Mouse (Mus musculus) brain, embryonic 18.5 days (tissue): ENCODE results near the gene Mia.

Experiments used
- DNase-seq: peaks from one replicate; pipeline ENCODE4 v3.0.0-alpha.2; 2012; ENCODE audit warnings: low read depth, low spot score

Mia gene

GRCm38 (mm10) chr7:27180837-27181695, at the start of gene Mia, which contains the start of gene Gm21983:
Mia (minus strand) TSS chr7:27181157.
Gm21983 (minus strand) TSS chr7:27181086.
- no peak for DNase-seq

- DNase-seq: no peak
Observed at GRCm38 (mm10) chr7:27228865-27229264, 47.9 kb upstream of the Mia start.

GRCm38 (mm10) chr7:27228281-27228821, 47.4 kb upstream of the Mia start, which contains the start of gene Itpkc:
Itpkc (minus strand) TSS chr7:27228661.
- DNase-seq: peak; percentile 82

DNA sequence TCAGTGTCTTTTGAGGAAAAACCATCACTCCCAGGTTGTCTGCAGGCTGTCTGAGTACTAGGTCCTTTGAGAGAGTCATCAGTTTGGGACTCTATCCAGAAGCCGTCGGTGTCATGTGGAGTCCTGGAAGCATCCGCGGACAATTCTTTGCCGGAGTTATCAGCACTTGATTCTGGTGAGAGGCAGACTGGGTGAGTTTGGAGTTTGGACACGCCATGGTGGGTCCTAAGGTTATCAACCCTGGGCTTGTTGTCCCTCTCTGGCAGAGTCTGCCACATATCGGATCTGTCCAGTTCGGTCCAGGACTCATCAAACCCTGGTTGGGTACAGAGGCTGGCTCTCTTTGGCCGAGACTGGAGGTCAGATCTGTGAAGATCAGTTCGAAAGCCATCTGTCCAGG, 46.7 kb upstream of the Mia start:
- DNase-seq: no peak

DNA sequence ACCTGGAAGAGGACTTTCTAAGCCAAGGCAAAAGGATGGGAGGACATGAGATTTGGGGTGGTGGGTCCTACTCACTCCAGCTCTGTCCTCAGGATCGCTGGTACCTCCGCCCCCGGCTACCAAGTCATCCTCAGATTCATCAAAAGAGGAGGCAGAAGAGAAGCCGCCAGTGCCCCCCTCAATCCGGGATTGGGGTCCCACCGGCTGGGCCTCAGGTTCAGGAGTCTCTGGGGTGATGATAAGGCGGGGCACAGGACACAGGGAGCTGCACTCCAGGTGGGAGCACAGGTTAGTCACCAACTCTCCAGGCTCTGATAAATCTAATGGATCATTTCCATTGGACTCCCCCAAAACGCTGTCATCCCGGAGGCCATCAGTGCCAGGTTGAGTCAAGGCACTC, 46.3 kb upstream of the Mia start:
- no peak for DNase-seq

GRCm38 (mm10) chr7:27224877-27225575, 44.1 kb upstream of the Mia start:
- DNase-seq: no peak

- DNase-seq: no peak
Observed at GRCm38 (mm10) chr7:27222538-27222937, 41.6 kb upstream of the Mia start.

DNA sequence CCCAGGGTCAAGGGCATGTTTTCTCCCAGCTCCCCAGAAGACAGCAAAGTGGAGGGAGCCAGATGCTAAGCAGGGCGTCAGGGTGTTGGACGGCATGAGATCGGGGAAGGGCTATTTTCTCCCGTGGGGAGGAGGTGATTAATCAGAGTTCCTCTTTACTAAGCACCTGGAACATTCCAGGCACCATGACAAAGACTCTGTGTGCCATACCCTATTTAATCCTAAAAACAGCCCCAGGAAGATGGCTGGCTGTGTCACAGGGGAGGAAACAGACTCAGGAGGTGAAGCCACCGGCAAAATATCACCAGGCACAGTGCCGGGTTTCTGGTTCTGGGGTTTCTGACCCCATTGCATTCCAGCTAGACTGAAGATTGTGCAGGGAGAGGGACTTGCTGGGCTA, 41.0 kb upstream of the Mia start:
- no peak for DNase-seq

GRCm38 (mm10) chr7:27219937-27220336, 39.0 kb upstream of the Mia start:
- no peak for DNase-seq

DNA sequence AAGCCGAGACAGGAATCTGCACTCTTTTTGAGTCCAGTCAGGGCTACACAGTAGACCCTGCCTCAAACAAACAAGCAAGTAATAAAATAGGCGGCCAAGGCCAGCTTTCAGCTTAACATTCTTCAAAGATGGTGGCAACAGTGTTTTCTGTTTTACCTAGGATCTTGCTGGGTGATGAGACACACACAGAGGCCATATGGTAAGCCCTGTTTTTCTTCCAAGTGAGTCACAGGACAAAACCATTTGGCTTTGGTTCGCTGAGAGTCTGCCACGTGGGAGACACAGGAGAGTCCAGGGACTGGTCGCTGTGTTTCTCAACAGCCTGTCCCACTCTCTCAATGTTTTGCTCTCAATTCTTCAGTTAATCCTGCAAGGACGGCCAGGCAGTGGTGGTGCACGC, 37.6 kb upstream of the Mia start:
- DNase-seq: no peak

DNA sequence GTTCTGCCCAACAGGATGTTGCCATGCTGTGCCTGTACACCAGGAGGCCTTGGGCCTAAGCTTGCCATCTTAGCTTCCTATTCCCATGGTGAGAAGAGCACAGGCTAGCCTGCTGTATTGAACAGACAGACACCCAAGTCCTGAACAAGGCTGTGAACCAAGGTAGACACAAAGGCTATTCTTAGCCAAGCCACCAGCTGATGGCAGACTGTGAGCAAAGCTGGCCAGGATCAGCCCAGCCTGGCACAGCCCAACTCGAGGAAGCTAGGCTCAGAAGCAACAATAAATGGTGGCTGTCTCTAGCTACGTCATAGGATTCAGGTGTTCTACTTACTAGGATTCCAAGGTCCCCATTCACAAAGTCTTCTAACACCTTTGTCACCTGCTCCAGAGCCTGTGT, 31.7 kb upstream of the Mia start:
- DNase-seq: no peak

DNA sequence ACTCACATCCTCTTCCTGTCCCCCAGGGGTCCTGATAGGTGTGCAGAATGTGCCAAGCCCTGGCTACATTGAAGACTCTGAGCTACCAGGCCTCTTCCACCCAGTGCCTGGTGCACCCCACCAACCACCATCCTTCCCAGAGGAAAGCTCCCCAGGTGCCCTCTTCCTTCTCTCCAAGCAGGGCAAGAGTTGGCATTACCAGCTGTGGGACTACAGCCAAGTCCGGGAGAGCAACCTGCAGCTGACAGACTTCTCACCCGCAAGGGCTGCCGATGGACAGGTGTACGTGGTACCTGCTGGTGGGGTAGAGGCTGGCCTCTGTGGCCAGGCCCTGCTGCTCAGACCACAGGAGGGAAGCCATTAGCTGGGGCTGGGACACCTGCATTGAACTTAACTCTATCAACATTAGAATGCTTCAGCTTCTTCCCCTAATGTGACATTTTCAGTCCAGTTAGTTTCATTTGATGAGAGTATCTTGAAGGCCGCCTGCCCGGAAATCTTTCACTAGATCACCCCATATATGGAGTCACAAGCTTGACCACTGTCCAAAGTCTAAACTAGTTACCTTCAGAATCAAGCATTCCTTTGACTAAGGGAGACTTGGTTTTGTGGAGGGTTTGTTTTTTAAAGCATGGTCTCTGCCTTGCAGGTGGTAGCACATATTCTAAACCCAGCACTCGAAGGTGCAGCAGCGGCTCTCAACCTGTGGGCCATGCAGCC, 22.9 kb upstream of the Mia start:
- DNase-seq: no peak

GRCm38 (mm10) chr7:27198779-27199178, 17.8 kb upstream of the Mia start:
- no peak for DNase-seq

- DNase-seq: no peak
Observed at GRCm38 (mm10) chr7:27198355-27198754, 17.4 kb upstream of the Mia start.

DNA sequence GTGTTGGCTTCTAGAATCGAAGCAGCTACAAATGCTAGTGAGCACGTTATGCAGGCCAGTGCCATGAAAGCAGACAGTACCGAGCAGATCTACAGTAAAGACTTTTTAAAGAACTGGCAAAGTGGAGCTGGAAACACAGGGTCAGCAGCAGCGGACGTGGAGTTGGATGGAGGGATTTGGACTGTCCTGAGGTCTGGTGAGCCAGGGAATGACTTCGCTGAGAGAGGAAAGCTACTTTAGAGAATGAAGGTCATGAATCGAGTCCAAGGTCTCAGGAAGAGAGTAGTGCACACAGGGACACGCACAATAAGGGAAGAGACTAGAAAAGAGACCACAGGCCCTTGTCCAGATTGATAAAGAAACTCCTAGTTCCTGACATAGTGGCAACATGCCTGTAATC, 16.7 kb upstream of the Mia start:
- DNase-seq: no peak

DNA sequence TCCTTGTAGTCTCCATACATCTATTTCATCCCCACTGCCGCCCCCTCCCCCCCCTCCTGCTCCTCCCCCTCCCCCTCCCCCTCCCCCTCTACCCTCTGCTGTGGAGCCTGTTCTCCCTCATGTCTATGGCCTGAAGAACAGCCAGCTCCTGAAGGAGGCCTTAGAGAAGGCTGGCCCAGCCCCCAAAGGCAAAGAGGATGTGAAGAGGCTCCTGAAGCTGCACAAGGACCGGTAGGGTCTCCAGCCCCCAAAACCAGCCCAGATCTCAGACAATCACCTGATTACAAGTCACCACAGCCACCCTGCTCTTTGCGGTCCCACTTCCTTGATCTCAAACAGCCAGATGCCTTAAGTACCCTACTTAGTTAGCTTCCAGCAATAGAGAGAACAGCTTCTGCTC, 16.2 kb upstream of the Mia start:
- no peak for DNase-seq

DNA sequence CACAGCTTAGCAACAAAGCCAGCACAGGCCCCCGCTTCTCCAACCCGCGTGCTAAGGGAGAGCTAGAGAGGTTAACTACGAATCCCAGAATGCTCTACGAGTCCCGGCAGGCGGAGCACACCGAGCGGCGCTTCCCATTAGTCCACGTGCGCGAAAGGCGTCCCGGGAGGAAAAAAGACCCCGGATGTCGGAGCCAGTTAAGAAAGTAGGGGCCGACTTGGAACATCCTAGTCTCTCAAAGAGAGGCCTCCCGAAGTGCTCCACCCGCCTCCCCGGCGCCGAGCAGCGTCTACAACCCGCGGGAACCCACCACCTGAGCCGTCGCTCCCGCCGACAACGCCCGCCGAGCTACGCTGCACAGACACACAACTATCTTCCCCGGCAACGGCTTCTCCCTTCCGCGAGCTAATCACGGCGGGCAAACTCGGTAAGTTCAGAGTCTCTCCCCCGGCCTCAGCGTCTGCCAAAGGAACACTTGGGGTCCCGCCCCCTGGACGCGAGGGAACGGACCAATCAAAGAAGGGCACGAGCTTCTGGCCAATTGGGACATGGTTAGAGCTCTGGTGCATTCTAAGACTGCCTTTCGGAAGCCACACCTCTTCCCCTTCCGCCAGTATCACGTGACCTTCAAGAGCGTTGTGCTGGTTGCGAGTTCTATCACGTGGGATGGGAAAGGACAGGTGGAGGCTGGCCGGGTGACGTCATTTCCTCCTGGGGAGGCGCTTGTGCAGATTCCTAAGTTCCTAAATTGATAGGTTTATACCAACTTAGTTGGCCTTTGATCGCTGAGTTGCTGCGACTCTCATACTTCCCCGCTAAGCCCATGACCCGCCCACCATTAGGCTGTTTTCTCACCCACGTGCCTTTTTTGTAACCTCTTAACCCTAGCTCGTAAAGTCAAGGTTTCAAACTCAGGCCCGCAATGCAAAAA, 15.0 kb upstream of the Mia start, which contains the start of the genes BC024978 and Snrpa:
TSS of gene BC024978 (plus strand) at position 101 of the 931 bp plus-strand sequence.
TSS of gene Snrpa (minus strand) at position 591 of the 931 bp plus-strand sequence.
- DNase-seq: peak; percentile 100

- no peak for DNase-seq
Observed at GRCm38 (mm10) chr7:27193731-27194130, 12.8 kb upstream of the Mia start.

- no peak for DNase-seq
Observed at GRCm38 (mm10) chr7:27192434-27192833, 11.5 kb upstream of the Mia start.

DNA sequence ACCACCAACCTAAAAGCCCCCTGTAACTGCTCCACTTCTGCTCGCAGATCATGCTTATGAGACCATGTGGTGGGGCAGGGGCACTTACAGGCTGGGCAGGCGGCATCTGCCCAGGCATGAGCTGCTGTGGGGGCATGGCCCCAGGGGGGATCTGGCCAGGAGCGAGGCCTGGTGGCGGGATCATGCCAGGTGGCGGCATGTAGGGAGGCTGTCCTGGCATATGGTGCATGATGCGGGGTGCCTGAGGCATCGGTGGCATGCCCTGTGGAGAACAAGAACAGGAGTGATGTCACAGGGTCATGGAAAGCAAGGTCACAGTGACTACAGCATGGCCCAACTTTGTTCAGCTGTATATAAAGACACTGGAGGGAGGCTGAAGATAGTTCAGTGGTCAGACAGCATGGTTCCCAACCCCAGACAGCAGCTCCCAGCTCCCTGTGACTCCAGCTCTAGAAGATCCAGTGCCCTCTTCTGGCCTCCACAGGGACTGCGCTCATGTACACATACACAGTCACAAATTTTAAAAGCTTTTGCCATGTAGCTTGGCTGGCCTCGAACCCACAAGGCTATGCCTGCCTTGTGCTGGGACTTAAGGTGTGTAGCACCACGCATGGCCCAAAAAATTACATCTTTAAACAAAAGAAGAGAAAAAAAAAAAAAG, 8.4 kb upstream of the Mia start:
- no peak for DNase-seq
